Mouse (Mus musculus): ENCODE measurements around the gene Rtn3.
"Not testable (repeated sequence)": the region's sequence is repeated elsewhere in the genome, so short reads cannot be mapped to it uniquely, and the experiment has no call there.

Gene Rtn3

DNA sequence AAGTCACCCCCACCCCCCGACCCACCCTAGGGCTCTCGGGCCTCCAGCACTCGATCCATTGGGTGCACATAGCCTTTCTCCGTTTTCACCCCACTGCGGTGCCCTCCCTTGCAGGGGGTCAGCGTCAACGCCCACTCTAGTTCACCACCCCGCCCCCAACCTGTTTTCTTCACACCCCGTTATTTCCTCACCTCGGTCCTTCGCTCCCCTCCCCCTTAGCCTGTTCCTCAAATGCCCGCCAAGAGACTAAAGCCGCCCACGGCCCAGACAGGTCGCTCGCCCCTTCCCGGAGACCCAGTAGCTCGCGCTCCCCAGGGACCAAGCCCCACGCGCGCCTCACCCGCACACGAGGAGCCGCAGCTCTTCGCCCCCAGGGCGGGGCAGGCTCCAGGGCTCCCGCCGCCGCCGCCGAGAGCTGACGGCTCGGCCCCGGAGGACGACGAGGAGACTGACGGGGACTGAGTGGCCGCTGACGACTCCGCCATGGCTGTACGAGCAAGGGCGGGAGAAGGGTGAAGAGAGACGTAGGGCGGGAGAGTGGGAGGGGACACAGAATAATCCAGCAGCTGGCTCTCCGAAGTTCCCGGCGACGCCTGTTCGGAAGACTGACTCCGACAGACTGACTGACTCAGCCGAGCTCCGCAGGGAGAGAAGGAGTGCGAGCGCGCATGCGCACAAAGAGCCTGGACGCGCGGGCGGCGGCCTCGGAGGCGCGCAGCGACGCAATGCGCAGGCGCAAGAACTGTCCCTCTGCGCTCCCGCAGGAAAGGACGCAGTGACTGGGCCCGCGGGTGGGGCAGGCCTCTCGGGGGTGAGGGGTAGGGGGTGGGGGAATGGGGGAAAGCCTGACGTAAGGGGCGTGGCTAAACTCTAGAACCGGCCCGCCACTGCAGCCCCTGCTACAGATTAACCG is at the start of gene Rtn3:
Gene Rtn3 (minus strand): TSS at position 683 of the 913 bp plus-strand sequence.
- peak; percentile 94 for DNase-seq (ENCODE audit: low spot score)

DNA sequence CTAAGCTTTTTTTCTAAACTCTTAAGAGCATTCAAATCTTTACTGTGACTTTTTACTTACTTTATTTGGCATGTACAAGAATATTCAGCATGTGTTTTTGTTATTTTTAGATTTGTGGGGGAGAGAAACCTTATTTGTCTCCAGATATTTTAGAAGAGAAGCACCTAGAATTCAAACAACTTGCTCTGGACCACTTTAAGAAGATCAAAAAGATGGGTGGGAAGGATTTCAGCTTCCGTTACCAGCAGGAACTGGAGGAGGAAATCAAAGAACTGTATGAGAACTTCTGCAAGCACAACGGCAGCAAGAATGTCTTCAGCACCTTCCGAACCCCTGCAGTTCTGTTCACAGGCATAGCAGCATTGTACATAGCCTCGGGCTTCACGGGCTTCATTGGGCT is 48.8 kb upstream of the Rtn3 start:
- no peak for DNase-seq (ENCODE audit: low spot score)

DNA sequence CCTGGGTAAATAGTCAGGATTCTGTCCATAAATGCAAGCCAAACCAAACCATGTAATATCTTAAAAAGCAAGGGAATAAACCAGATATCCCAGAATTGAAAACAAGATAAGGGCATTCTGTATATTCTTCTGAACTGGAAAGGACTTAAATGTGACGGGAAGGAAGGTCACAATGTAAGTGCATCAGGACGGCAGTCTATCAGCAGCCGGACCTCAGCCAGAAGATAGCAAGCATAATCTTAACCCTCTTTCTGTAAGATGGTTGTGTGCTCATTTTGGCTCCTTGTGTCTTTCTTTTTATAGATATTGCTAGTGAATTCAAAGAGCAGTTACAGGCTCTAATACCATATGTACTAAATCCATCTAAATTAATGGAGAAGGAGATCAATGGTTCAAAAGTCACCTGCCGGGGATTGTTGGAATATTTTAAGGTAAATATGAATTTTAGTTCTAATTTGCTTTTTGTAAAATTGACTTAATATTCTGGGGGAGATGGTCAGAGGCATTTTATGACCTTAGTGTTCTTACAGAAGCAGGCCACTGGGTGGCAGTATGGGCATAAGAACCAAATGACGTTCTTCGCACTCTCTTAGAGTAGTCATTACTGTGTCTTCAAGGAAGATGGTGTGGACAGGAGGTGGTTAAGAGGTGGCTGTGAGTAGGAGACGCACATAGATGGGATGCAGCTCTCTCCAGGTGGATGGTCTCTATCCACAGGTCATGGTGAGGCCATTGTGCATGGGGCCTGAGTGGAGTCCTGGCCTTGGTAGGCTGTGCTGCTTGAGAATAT is 45.8 kb upstream of the Rtn3 start:
- peak; percentile 59 for DNase-seq (ENCODE audit: low spot score)

DNA sequence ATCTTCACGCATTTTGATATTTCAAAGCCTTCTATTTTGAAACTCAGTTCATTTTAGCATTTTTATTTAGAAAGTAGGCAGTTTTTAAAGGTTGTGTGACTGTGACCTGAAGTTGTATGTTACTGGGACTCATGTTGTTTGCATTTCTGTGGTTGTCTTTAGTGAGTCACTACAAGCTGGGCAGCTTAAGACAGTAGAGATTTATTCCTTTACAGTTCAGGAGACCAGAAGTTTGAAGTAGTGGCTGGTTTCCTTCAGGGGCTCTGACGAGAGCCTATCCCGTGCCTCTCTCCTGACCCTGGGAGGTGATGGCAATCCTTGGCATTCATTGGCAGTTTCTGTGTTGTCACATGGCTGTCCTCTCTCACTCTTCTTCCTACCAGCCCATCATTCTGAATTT is 41.8 kb upstream of the Rtn3 start:
- DNase-seq (ENCODE audit: low spot score): no peak

DNA sequence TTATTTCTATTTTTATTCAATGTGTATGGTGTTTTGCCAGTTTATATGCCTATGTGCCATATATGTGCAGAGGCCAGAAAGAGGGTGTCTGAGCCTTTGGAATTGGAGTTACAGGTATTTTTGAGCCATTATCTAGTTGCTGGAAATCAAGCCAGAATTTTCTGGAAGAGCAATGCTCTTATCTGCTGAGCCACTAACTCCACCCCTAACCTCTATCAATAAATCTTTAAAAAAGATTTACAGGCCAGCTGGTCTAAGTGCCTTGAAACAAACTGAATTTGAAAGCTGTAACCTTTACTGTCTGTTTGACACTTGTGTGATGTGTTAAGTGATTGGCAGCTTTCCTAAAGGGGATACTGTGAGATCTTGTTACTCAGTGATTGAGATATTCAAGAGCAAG is 40.7 kb upstream of the Rtn3 start:
- no peak for DNase-seq (ENCODE audit: low spot score)

DNA sequence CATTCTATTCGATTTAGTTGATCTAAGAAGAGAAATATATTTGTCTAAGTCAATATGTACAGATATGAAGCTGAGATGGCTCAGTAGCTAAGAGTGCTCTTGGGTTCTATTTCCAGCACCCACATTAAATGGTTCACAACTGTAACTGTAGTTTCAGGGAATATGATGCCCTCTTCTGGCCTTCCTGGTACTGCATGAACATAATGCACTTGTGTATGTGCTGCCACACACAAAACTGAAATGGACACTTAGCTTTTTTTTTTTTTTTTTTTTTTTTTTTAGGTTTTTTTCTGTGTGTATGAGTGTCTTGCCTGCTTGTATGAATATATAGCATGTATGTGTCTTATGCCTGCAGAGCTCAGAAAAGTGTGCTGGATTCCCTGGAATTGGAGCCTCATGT is 40.2 kb upstream of the Rtn3 start:
- DNase-seq (ENCODE audit: low spot score): no peak

DNA sequence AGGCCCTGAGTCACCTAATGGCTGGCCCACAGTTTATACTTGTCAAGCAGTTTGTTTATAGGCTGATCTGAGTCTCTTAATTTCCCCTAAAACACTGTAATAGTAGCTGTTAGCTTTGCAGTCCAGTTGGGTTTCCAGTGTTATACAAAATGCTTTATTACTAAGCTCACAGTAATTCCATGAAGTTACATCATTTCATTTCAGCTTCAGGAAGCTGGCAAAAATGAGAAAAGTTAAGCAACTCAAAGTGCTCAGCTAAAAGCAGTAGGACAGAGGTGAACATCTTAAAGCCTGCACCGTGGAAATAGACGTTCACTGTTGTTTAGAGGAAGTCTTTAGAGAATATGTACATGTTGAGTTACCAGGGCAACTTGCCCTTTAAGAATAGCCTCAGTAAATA is 39.8 kb upstream of the Rtn3 start:
- no peak for DNase-seq (ENCODE audit: low spot score)

DNA sequence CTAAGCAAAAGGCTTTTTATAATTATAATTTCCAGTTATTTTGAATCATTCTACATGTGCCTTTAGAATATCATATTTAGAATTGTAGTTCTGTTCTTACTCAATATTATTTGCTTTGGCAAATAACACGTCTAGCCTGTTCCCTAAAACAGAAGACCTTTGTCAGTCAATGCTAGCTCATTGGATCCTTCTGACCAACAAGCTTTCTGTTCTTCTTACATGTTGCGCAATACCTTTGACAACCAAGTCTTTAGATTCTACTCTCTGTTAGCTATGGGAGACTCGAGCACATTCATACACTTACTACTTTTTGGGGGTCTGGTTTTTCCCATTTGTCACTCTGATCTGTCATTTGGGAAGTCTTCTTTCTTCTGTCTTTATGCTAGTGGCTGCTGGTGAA is 38.5 kb upstream of the Rtn3 start:
- no peak for DNase-seq (ENCODE audit: low spot score)

DNA sequence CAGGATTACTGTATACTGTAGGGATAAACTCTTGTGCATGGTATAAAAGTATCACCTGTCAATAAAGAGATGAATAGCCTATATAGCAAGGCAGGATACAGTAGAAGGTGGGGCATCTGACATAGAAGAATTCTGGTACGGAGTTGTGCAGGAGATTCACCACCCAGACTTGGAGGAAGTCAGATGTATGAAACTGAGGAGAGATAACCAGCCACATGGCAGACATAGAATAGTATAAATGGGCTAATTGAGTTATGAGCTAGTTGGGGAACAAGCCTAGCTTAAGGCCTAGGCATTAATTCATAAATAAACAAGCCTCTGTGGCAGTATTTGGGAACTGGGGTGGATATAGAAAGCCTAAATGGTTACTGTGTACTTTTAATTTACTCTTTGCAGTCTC is 33.4 kb upstream of the Rtn3 start:
- DNase-seq (ENCODE audit: low spot score): no peak

DNA sequence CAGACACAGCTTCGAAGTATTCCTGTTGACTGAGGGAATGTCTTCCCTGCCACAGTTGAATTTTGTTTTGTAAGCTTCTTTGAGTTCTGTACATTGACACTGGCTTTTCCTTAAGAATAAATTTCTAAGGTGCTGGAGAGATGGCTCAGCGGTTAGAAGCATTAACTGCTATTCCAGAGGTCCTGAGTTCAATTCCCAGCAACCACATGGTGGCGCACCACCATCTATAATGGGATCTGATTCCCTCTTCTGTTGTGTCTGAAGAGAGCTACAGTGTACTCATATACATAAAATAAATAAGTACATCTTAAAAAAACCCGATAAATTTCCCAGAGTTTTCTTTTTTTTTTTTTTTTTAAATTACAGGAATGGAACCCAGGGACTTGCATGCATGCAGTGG is 24.9 kb upstream of the Rtn3 start:
- DNase-seq (ENCODE audit: low spot score): no peak

DNA sequence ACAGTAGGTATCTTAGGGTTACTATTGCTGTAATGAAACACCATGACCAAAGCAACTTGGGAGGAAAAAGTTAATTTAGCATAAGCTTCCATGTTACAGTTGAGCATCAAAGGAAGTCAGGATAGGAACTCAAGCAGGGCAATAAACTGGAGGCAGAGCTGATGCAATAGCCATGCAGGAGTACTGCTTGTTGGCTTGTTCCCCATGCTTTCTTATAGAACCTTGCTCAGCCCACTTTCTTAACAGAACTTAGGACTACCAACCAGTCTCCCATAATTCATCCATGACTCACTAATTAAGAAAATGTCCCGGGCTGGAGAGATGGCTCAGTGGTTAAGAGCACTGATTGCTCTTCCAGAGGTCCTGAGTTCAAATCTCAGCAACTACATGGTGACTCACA is 23.2 kb upstream of the Rtn3 start:
- DNase-seq (ENCODE audit: low spot score): no peak

DNA sequence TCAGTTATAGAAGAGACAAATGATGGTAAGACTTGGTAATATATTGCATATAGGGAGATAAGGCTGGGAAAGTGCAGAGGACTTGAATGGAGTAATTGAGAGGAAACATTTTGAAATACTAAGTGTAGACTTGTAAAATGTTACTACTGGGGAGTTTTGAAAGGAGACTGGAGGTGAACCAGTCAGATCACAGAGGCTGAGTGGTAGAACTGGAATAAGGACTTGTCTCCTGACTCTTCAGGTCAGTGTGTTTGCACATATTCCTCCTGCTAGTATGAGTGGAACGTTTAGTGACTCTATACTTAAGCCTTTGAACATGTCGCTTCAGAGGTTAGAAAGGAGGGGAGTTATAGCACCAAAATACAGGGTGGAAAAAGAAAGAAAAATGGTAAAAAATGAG is 19.4 kb upstream of the Rtn3 start:
- DNase-seq (ENCODE audit: low spot score): no peak

DNA sequence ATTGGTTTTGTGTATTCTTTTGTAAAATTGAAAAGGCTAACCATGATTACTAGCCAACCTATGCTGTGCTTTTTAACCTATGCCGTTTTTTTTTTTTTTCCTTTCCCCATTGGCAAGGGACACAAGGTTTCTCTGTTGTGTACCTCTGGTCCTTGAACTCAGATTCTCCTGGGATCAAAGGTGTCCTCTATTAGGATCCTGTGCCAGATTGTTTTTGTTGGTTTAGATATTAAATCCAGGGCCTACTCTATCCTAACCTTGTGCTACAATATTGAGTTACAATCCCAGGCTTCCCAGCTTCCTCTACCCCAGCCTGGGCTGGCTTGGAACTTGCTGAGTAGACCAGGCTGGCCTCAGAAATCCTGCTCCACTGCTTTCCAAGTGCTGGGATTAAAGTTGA is 17.6 kb upstream of the Rtn3 start:
- DNase-seq (ENCODE audit: low spot score): no peak

DNA sequence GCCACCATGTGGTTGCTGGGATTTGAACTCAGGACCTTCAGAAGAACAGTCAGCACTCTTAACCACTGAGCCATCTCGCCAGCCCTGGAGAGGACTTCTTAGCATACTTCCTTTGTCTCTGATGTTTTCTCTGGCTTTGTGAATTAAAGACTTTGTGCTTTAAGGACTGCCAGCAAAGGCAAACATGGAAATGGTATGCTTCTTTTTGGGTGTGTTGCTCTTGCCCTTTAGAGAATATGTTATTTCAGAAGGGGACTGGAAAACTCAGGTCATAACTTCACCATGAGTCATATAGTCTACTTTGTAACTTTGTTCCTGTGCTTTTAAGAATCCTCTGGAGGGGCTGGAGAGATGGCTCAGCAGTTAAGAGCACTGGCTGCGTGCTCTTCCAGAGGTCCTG is 15.7 kb upstream of the Rtn3 start:
- no peak for DNase-seq (ENCODE audit: low spot score)

DNA sequence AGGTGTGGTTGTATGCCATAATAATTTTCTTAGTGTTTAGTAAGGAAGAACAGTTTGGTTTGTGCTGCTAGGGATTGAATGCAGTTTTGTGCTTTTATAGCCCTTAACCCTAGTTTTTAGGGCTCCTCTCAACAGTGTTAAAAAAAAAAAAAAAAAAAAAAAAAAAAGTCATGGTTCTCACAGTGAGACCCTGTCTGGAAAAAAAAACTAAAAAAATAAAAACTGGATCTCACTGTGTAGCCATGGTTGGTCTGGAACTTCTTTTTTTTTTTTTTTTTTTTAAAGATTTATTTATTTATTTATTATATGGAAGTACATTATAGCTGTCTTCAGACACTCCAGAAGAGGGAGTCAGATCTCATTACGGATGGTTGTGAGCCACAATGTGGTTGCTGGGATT is 13.0 kb upstream of the Rtn3 start:
- not testable (repeated sequence) for DNase-seq (ENCODE audit: low spot score)

DNA sequence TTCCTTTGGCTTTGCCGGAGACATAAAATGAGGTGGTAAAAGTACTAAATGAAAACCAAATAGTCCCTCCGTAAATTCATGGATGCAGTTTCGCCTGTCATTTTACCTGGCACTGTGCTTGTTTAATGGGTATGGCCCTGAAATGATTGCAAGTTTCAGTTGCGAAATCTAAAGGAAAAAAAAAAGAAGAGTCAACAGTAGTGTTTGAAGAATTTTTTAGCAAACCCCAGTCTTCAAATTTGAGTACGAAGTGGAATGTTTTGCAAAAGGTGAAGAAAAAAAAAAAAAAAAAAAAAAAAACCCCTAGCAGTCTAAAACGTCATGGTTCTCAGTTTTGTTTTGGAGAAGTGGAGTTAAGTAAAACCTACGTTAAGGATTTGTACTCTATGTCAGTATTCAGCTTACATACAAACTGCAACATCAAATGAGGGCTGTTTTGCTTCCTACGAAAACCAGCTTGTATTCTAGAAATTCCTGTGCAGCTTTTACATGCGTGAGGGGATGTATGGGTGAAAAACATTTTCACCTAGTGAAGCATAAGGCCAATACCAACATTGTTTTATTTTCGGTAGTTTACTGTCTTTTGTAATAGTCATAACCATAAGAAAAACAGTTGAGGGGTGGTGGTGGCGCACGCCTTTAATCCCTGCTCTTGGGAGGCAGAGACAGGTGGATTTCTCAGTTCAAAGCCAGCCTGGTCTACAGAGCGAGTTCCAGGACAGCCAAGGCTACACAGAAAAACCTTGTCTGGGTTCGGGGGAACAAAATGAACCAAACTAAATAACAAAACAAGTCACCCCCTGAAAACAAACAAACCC is 12.3 kb upstream of the Rtn3 start:
- peak; percentile 36 for DNase-seq (ENCODE audit: low spot score)

DNA sequence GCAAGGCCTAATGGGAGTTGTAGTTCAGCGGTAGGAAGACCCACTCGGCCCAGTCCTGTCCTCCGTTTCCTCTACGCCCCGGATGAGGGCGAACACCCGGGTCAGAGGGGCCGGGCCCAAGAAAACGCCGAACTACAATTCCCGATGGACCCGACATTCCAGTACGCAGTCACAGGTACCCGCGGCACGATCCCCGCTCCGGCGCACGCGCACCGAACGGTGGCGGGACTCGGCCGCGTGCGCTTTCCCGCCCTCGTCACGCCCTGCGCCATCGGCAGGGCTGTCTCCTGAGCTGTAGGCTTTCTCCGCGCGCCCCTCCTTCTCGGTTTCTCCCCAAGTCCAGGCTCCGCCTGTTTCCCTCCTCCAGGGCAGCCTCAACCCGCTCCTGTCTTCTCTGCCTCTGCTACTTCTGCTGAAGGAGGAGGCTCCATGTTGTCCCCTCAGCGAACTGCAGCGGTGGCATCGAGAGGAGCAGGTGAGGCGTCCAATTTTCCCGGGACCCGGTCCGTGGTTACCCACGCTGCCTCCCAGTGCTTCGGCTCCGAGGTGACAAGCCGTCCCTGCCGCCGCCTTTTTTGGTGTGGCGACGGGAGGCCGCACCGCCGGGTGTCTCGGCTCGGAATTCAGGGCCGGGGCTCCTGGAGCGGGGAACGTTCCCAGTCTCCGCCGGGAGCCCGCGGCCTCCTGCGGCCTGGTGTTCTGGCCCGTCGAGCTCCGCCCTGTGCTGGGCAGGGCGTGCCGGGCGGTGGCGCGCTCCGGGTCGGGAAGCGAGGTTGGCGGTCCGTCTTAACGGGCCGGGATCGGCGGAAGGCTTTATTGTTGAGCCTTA is 11.3 kb upstream of the Rtn3 start:
- DNase-seq (ENCODE audit: low spot score): peak; percentile 80

DNA sequence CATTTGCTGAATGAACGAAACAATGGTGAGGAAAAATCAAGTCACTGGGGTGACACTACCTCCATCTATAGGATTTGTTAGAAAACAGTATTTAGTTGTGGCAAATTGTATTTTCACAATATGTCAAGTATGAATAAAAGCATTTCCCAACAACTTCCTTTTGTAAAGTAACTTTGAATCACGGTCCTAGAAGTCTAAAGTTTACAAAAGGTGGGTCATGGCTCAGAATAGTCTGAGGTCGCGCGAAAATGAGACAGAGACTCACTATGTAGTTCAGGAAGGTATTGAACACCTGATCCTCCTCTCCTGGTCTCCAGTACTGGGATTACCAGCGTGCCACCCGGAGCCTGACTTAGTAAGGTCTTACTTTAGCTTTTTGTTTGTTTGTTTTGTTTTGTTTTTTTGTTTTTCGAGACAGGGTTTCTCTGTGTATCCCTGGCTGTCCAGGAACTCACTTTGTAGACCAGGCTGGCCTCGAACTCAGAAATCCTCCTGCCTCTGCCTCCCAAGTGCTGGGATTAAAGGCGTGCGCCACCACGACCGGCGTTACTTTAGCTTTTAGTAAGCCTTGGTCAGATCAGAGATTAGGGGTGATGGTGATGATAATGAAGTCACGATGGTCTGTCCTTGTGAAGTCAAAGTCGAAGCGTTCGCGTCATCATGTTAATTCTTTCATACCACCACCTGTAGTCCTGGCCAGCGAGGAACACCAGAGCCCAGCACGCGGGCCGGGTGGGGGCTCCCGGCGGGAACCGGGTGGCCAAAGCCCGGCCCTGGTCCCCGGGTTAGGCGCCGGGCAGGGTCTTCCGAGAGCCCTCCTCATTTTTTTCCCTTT is 10.5 kb upstream of the Rtn3 start, which contains the start of gene Atl3:
Gene Atl3 (plus strand): TSS at position 689 of the 835 bp plus-strand sequence.
- DNase-seq (ENCODE audit: low spot score): peak; percentile 58

DNA sequence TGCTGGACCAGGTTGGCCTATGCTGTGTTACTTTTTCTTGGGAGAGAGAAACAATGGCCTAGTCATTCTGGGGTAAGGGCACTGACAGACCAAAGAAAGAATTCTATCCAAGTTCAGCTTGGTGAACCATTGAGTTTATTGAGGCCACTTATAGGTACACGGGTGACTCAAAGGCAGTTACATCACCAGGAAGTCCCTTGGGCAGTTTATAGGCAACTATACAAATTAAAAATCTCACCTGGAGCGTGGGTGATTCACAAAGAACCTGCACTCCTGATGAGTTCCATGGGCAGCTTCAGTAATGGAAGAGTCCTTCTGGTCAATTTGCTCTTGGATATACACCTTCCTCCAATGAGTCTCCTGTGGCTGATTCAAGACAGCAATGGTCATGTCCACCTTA is 9.6 kb upstream of the Rtn3 start:
- no peak for DNase-seq (ENCODE audit: low spot score)

DNA sequence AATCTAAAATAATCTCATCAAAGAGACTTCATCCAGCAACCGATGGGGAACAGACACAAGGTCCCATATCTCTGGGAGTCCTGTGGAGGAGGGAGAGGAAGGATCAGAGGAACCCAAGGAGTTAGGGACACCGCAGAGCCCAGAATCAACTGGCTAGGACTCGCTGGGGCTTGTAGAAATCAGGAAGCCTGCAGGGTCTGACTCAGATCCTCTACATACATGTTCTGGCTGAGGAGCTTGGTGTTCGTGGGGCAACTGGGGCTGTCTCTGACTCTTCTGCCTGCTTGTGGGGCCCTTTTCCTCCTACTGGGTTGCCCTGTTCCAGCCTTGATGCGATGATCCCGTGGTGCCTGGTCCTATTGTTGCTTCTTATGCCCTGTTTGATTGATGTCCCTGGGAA is 8.9 kb upstream of the Rtn3 start:
- no peak for DNase-seq (ENCODE audit: low spot score)

DNA sequence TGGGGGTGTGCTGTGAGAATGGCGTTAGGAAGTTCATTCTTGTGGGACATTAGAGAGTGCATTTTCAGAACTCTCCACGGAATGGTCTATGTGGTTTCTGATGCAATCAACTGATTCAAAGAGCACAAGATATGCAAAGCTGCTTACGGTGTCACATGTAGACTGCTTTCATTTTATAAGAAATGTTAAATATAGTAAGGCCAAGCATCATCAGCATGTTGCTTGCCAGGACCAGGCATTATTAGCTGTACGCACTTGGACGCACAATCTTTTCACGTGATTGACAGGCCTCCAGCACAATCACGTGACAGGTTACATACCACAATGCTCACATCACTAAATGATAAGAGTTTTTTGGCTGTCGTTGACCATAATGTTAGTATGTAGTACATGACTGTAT is 4.6 kb upstream of the Rtn3 start:
- no peak for DNase-seq (ENCODE audit: low spot score)

Data from c-Kit-positive CD71-positive TER-119-positive erythroid progenitor cells, embryonic 14.5 days (primary cell).